Mouse (Mus musculus) midbrain, embryonic 11.5 days (tissue): ENCODE results near the gene Dok5. TPM values are rescaled to one million over a fixed set of nuclear protein-coding genes. Genes with fewer than 3 reads are reported as not detected.

Experiments
- ATAC-seq: fragments of 200-750 bp; cut with Nextera tagmentation; 2 replicates; pipeline ENCODE4 v1.8.0; 2017; ENCODE audit warnings: moderate TSS enrichment, moderate library complexity; ENCODE audit not compliant: low FRiP score
- DNase-seq: peaks from one replicate; pipeline ENCODE4 v3.0.0; 2015; ENCODE audit warnings: low spot score; ENCODE audit errors: missing footprints
- H3K27ac ChIP-seq: fragments of 300-500 bp; sonication (generic); 2 replicates; pipeline ENCODE4 v1.5.1; 2014; ENCODE audit warnings: low read depth, low read length
- H3K27me3 ChIP-seq: fragments of 300-500 bp; sonication (generic); 2 replicates; pipeline ENCODE4 v1.6.1; 2014; ENCODE audit warnings: mild to moderate bottlenecking, low read length, moderate library complexity, mixed read lengths; ENCODE audit not compliant: control insufficient read depth, insufficient read depth
- H3K36me3 ChIP-seq: fragments of 300-500 bp; sonication (generic); 2 replicates; pipeline ENCODE4 v1.6.1; 2014; ENCODE audit warnings: mild to moderate bottlenecking, low read length, moderate library complexity, mixed read lengths; ENCODE audit not compliant: control insufficient read depth, insufficient read depth
- H3K4me1 ChIP-seq: fragments of 300-500 bp; sonication (generic); 2 replicates; pipeline ENCODE4 v1.6.1; 2014; ENCODE audit warnings: low read length; ENCODE audit not compliant: control insufficient read depth, insufficient read depth
- H3K4me2 ChIP-seq: fragments of 300-500 bp; sonication (generic); 2 replicates; pipeline ENCODE4 v1.6.1; 2014; ENCODE audit warnings: mild to moderate bottlenecking, moderate library complexity
- H3K4me3 ChIP-seq: fragments of 300-500 bp; sonication (generic); 2 replicates; pipeline ENCODE4 v1.5.1; 2014; ENCODE audit warnings: low read depth, low read length
- H3K9ac ChIP-seq: fragments of 300-500 bp; sonication (generic); 2 replicates; pipeline ENCODE4 v1.6.1; 2014; ENCODE audit warnings: low read length
- H3K9me3 ChIP-seq: fragments of 300-500 bp; sonication (generic); 2 replicates; pipeline ENCODE4 v1.6.1; 2016; ENCODE audit warnings: low read length; ENCODE audit not compliant: control insufficient read depth
- whole genome bisulfite sequencing: fragments of 180-500 bp; shearing (Covaris S2); extraction: QIAGEN DNeasy Blood & Tissue Kit; methylation state at CpG from one replicate; pipeline ENCODE4 v1.1.7; 2014; 5-methylcytosine and 5-hydroxymethylcytosine counted together
- polyA plus RNA-seq: library from polyadenylated mRNA; unstranded; fragments of >200 nt; fragmentation: Nextera tagmentation; extraction: Ambion mirVana; gene quantifications from 2 replicates; pipeline ENCODE4 v1.2.1, GENCODE M21; 2014

Gene Dok5
- polyA plus RNA-seq, 1 experiment from 2014 or later: 19.5 TPM

DNA sequence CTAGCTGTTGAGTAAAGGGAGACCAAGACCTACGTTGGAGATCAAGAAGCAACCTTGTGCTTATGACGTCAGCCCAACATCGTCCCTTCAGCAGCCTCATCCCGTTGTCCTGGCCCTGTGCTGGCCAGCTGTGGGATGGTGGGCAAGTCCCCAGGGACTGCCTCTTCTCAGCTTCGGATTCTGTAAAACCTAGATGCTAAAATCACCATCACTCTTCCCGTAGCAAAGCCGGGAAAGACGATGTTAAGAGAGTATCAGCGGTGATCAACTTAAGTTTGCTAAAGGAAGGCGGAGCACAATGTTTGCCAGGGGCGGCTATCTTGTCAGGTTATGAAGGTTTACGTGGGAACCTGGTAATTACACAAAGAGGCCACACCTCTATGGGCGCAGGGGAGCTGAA is 826 bp upstream of the Dok5 start:
- Histone ChIP-seq H3K4me1 (no peaks in the 10 kb centered on the region; the same call in 1 of the 2 replicates), H3K9me3 (no peaks in the 10 kb centered on the region), H3K9ac (no peak overlapping the region), H3K27ac (peak overlapping the region; percentile 27; the same call in 1 of the 2 replicates), H3K4me3 (no peak overlapping the region), H3K36me3 (no peaks in the 10 kb centered on the region), H3K4me2 (no peak overlapping the region; the same call in 1 of the 2 replicates), H3K27me3 (peaks cover 10% of the 10 kb centered on the region)
- no peak for ATAC-seq
- 73% methylated on average over 13 of the region's 13 CpGs for WGBS
- DNase-seq: peak; percentile 90

DNA sequence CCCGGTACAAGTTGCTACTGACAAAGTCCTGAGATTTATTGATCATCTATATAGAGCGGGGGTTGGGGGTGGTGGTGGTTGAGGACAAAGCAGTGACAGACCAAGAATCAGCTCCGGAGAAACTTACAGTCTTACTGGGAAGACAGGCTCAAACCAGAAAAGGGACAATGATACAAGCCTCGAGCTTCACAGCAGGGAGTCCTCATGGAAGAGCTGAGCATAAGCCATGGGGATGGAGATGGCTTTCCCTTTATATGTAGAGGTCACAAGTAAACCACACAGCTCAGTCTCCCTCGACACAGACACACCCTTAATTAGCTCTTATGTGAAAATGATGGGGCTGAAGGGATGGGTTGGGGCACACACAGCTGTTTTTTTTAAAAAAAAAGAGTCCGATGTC is 402 bp upstream of the Dok5 start:
- DNase-seq (peak; percentile 89), ATAC-seq (peak; percentile 29; the same call in 1 of the 2 replicates)
- no peaks in the 10 kb centered on the region; the same call in 1 of the 2 replicates for H3K4me1 ChIP-seq
- H3K4me3 ChIP-seq: peak overlapping the region; percentile 41
- H3K4me2 ChIP-seq: peak overlapping the region; percentile 62
- H3K27me3 ChIP-seq: peaks cover 10% of the 10 kb centered on the region
- H3K9me3 ChIP-seq: no peaks in the 10 kb centered on the region
- no peaks in the 10 kb centered on the region for H3K36me3 ChIP-seq
- peak overlapping the region; percentile 68 for H3K9ac ChIP-seq
- peak overlapping the region; percentile 27 for H3K27ac ChIP-seq
- WGBS: 22% methylated on average over 6 of the region's 6 CpGs

DNA sequence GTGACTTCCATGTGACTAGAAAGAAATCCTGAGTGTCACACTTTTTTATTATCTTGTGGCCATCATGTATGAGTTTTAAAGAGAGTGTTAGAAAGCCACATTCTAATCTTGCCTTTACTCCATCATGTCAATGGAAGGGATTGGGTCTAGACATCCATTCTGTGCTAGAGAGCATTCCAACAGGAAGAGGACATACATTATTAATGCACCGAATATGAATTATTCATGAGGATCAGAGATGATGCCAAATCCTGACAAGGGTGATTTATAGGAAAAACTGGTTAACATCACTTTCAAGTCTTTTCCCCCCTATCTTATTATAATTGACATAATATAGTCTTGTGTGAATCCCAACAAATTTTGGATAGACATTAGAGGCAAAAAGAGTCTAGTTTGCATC is 2.1 kb downstream of the Dok5 start:
- Histone ChIP-seq H3K4me1 (no peaks in the 10 kb centered on the region), H3K4me2 (peak overlapping the region; percentile 2; the same call in 1 of the 2 replicates), H3K36me3 (no peaks in the 10 kb centered on the region), H3K9me3 (no peaks in the 10 kb centered on the region), H3K4me3 (no peak overlapping the region), H3K9ac (no peak overlapping the region), H3K27ac (no peak overlapping the region), H3K27me3 (peaks cover 10% of the 10 kb centered on the region)
- 64% methylated on average over 1 of the region's 1 CpGs for WGBS
- ATAC-seq: peak; percentile 34; the same call in 1 of the 2 replicates
- DNase-seq: peak; percentile 87

DNA sequence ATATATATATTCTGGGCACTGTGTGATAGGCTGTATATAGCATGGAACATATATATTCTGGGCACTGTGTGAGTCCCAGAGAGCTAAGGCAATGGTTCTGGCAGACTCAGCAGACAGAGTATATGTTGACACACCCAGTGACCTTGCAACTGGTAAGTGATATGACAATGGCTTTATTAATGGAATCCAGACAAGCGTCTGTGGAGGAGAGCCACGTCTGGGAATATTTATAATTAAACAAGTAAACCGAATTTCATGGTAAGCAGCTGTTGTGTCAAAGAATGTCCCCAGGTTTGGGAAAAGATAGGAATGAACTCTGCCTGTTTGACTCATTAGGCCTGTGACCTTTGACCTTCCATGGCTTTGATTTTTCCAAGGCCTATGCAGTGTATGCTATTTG is 2.8 kb downstream of the Dok5 start:
- peak; percentile 76 for DNase-seq
- H3K9me3 ChIP-seq: no peaks in the 10 kb centered on the region
- peaks cover 10% of the 10 kb centered on the region for H3K27me3 ChIP-seq
- 68% methylated on average over 3 of the region's 3 CpGs for WGBS
- H3K9ac ChIP-seq: no peak overlapping the region
- ATAC-seq: no peak
- H3K4me3 ChIP-seq: no peak overlapping the region
- no peaks in the 10 kb centered on the region for H3K4me1 ChIP-seq
- H3K27ac ChIP-seq: no peak overlapping the region
- H3K4me2 ChIP-seq: 0 out of 2 replicates have a peak overlapping the region, but pooled peaks have one; percentile 3
- no peaks in the 10 kb centered on the region for H3K36me3 ChIP-seq

DNA sequence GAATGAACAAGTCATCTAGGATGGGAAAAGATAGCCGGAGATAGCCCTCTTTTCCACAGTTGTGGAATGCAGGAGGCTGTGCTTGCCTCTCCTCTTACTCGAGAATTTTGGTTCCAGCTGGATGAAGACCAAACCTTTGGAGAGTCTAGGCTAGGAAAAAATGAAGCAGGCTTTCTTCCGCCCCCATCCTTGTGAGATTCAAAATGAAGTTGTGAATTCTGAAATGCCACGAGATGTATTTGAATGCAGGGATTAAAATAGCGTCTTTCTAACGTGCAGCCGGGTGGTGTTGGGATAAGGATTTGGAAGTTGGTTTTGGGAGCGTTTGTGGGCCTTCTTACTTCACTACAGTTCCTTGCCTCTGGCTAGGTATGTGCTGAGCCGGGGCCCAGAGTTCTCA is 6.8 kb downstream of the Dok5 start:
- Histone ChIP-seq H3K9me3 (no peaks in the 10 kb centered on the region), H3K27me3 (no peaks in the 10 kb centered on the region), H3K4me3 (no peak overlapping the region), H3K27ac (no peak overlapping the region), H3K9ac (no peak overlapping the region), H3K4me2 (no peak overlapping the region), H3K4me1 (no peaks in the 10 kb centered on the region), H3K36me3 (no peaks in the 10 kb centered on the region)
- DNase-seq (no peak), ATAC-seq (no peak)
- 87% methylated on average over 9 of the region's 9 CpGs for WGBS

DNA sequence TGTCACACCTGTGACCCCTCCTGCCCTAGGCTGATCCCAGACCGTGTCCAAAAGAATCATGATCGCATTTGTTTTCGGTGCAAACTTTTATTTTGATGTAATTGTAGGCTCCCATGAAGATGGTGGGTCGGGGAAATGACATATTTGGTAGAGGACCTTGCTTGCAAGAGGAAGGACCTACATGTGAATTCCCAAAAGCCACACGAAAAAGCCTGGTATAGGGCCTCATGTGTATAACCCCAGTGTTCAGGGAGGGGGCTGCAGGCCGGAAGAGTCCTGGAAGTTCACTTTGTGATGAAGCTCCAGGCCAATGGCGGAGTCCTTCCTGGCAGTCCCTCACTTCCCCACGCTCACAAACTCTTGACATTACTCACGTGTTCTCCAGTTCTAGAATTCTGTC is 7.3 kb downstream of the Dok5 start:
- Histone ChIP-seq H3K9ac (no peak overlapping the region), H3K27ac (no peak overlapping the region), H3K9me3 (no peaks in the 10 kb centered on the region), H3K4me1 (no peaks in the 10 kb centered on the region), H3K4me3 (no peak overlapping the region), H3K27me3 (no peaks in the 10 kb centered on the region), H3K36me3 (no peaks in the 10 kb centered on the region), H3K4me2 (no peak overlapping the region)
- 95% methylated on average over 9 of the region's 9 CpGs for WGBS
- DNase-seq (peak; percentile 57), ATAC-seq (no peak)

DNA sequence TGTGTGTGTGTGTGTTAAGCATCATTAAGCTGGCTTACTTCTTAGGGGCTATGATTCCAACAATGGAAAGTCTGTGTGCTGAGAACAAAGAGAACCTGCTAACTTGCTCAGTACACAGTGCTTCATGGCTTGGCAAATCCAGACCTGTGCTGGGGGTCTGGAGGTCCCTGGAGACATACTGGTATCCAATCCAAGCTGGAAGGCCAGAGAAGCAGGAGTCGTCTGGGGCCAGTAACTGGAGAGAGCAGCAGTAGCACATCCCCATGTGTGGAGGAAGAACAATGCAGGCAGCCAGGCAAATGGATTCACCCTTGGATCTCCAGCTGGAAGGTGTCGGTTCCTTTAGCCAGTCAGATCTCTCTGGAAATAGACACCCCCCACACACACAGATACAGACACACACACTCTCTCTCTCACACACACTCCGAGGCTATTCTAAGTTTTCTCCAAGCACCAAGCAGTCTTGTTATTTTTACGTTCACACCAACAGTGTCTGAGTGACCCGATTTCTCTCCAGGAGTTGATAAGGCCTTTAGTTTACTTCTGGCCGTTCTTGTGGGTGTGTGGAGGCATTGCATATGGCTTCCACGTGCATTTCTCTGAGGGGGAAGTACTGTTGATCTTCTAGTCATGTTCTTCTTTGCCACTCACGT is 8.2 kb downstream of the Dok5 start:
- Histone ChIP-seq H3K4me3 (no peak overlapping the region), H3K27me3 (no peaks in the 10 kb centered on the region), H3K4me2 (no peak overlapping the region), H3K4me1 (no peaks in the 10 kb centered on the region), H3K9me3 (no peaks in the 10 kb centered on the region), H3K36me3 (no peaks in the 10 kb centered on the region), H3K27ac (no peak overlapping the region), H3K9ac (no peak overlapping the region)
- DNase-seq (no peak), ATAC-seq (peak; percentile 64; the same call in 1 of the 2 replicates)
- 65% methylated on average over 8 of the region's 8 CpGs for WGBS

DNA sequence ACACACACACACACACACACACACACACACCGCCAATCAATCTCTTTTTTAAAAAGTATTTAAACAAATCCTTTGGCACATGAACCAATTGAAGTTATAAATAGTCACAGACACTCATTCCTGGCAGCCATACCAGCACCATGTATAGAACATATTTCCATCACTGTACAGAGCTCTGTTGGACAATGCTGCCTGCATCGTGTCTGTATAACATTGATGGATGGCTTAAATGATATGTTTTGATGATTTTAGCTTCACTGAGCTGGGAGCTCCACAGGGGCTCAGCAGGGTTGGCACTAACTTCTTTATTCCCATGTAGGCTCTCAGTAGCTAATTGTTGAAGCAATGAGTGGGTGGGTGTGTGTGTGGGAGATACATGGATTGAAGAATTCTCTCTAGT is 11.9 kb downstream of the Dok5 start:
- Histone ChIP-seq H3K4me3 (no peak overlapping the region), H3K36me3 (no peaks in the 10 kb centered on the region), H3K9me3 (no peaks in the 10 kb centered on the region), H3K27ac (no peak overlapping the region), H3K27me3 (no peaks in the 10 kb centered on the region), H3K4me1 (no peaks in the 10 kb centered on the region), H3K9ac (no peak overlapping the region), H3K4me2 (no peak overlapping the region)
- 85% methylated on average over 2 of the region's 2 CpGs for WGBS
- ATAC-seq: no peak
- peak; percentile 31 for DNase-seq

DNA sequence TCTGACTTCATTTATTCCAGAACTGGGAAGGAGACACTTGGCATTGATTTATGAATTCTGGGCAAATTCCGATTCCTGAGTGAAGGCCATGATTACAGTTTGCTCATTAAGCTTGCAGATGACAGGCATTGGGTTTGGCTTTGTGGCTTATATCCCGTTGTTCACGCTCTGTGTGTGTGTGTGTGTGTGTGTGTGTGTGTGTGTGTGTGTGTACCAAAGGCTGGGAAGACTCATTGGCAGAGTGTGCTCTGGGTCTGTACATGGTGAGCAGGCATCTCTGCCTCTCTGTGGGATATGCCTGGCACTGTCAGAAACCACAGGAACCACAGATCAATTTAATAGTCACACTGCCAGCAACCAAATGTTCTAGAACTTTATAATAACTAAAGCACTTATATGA is 17.3 kb downstream of the Dok5 start:
- WGBS: 87% methylated on average over 3 of the region's 3 CpGs
- no peaks in the 10 kb centered on the region for H3K27me3 ChIP-seq
- ATAC-seq: no peak
- H3K36me3 ChIP-seq: no peaks in the 10 kb centered on the region
- no peak overlapping the region for H3K9ac ChIP-seq
- peak; percentile 62 for DNase-seq
- no peaks in the 10 kb centered on the region for H3K9me3 ChIP-seq
- H3K4me3 ChIP-seq: no peak overlapping the region
- no peaks in the 10 kb centered on the region for H3K4me1 ChIP-seq
- H3K27ac ChIP-seq: no peak overlapping the region
- no peak overlapping the region for H3K4me2 ChIP-seq
